Mouse (Mus musculus) liver, embryonic 16.5 days (tissue): Measurements from ENCODE around the gene Lrwd1. TPM values are rescaled to one million over a fixed set of nuclear protein-coding genes. Genes with fewer than 3 reads are reported as not detected.

ENCODE experiments used
- ATAC-seq: fragments of 200-750 bp; cut with Nextera tagmentation; 2 replicates; pipeline ENCODE4 v1.8.0; 2017; ENCODE audit warnings: low read depth, mild to moderate bottlenecking, moderate number of reproducible peaks, moderate library complexity
- H3K27ac ChIP-seq: fragments of 300-500 bp; sonication (generic); 2 replicates; pipeline ENCODE4 v1.5.1; 2014; ENCODE audit warnings: mild to moderate bottlenecking, low read length
- H3K27me3 ChIP-seq: fragments of 300-500 bp; sonication (generic); 2 replicates; pipeline ENCODE4 v1.6.1; 2014; ENCODE audit warnings: low read depth, low read length, mixed read lengths; ENCODE audit not compliant: control insufficient read depth, insufficient read depth
- H3K36me3 ChIP-seq: fragments of 300-500 bp; sonication (generic); 2 replicates; pipeline ENCODE4 v1.6.1; 2014; ENCODE audit warnings: mild to moderate bottlenecking; ENCODE audit not compliant: control insufficient read depth, insufficient read depth
- H3K4me1 ChIP-seq: fragments of 300-500 bp; sonication (generic); 2 replicates; pipeline ENCODE4 v1.6.1; 2014; ENCODE audit warnings: low read depth, low read length, mixed read lengths; ENCODE audit not compliant: control insufficient read depth
- H3K4me2 ChIP-seq: fragments of 300-500 bp; sonication (generic); 2 replicates; pipeline ENCODE4 v1.6.1; 2014; ENCODE audit warnings: low read depth, low read length, mixed read lengths
- H3K4me3 ChIP-seq: fragments of 300-500 bp; sonication (generic); 2 replicates; pipeline ENCODE4 v1.5.1; 2014; ENCODE audit warnings: low read depth, mild to moderate bottlenecking, low read length
- H3K9ac ChIP-seq: fragments of 300-500 bp; sonication (generic); 2 replicates; pipeline ENCODE4 v1.6.1; 2014; ENCODE audit warnings: low read depth, low read length
- H3K9me3 ChIP-seq: fragments of 300-500 bp; sonication (generic); replicated peaks from 2 replicates; pipeline ENCODE4 v1.6.1; 2016; ENCODE audit warnings: low read length; ENCODE audit not compliant: control insufficient read depth
- WGBS: fragments of 180-500 bp; shearing (Covaris S2); extraction: QIAGEN DNeasy Blood & Tissue Kit; methylation state at CpG from one replicate; pipeline ENCODE4 v1.1.7; 2014; ENCODE audit not compliant: insufficient replicate concordance; 5-methylcytosine and 5-hydroxymethylcytosine counted together
- polyA plus RNA-seq: library from polyadenylated mRNA; unstranded; fragments of >200 nt; fragmentation: Nextera tagmentation; extraction: Ambion mirVana; gene quantifications from 2 replicates; pipeline ENCODE4 v1.2.1, GENCODE M21; 2015

Lrwd1 gene
- polyA plus RNA-seq, 1 experiment from 2014 or later, result 30.5 TPM

DNA sequence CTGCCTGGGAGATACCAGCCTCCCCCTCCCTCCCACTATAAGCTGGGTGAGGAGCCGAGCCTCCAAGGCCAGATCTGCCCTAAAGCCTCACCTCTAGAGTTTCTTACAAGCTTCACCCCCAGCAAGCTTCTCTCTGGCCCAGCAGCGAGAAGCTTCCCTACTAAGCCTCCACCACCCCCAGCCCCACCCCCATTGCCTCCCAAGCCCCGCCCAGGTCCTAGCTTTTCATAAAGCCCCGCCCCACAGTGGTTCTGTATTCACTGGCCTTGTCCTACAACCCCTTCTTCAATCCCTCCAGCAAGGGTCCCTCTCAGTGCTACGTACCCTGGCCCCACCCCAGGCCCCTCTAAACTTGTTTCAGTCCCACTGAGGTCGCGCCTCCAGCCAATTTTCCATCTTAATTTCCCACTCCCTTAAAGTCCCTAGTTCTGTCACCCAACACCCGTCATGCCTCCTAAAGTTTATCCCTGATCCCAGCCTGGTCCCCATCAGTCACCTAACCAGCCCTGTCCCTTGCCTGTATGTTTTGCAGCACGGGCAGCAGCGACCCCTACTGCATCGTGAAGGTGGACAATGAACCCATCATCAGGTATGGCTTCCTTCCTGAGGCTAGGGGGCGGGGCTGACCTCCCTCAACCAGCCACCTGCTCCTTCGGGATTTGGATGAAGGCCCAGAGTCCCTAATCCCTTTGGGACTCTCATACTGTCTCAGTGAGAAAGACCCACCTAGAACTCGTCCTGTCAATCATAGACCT lies 46.9 kb downstream of the Lrwd1 start:
- no peak for ATAC-seq
- Histone ChIP-seq H3K36me3 (no peaks in the 10 kb centered on the region), H3K27me3 (peaks cover 19% of the 10 kb centered on the region), H3K9me3 (no peaks in the 10 kb centered on the region), H3K4me3 (no peak overlapping the region), H3K27ac (no peak overlapping the region), H3K4me2 (no peak overlapping the region), H3K4me1 (peaks cover 11% of the 10 kb centered on the region), H3K9ac (no peak overlapping the region)
- WGBS, result 20% methylated on average over 14 of the region's 14 CpGs

GRCm38 (mm10) chr5:136086290-136086689 lies 49.6 kb downstream of the Lrwd1 start:
- H3K27ac ChIP-seq, result no peak overlapping the region
- WGBS, result 72% methylated on average over 8 of the region's 8 CpGs

GRCm38 (mm10) chr5:136084891-136085651 lies 50.8 kb downstream of the Lrwd1 start:
- peak overlapping the region; percentile 90; the same call in 1 of the 2 replicates for H3K4me2 ChIP-seq
- peaks cover 16% of the 10 kb centered on the region for H3K4me1 ChIP-seq
- H3K36me3 ChIP-seq, result no peaks in the 10 kb centered on the region
- H3K4me3 ChIP-seq, result peak overlapping the region; percentile 62; the same call in 1 of the 2 replicates
- 26% methylated on average over 21 of the region's 21 CpGs for WGBS
- H3K9me3 ChIP-seq, result no peaks in the 10 kb centered on the region
- no peak overlapping the region for H3K27ac ChIP-seq
- no peak overlapping the region for H3K9ac ChIP-seq
- no peak for ATAC-seq
- H3K27me3 ChIP-seq, result peaks cover 21% of the 10 kb centered on the region

More at GRCm38 (mm10) chr5:136086290-136086689, 49.6 kb downstream of the Lrwd1 start:
- Histone ChIP-seq H3K4me3 (no peak overlapping the region), H3K4me2 (no peak overlapping the region), H3K27me3 (peaks cover 21% of the 10 kb centered on the region), H3K4me1 (peaks cover 16% of the 10 kb centered on the region), H3K9me3 (no peaks in the 10 kb centered on the region), H3K36me3 (no peaks in the 10 kb centered on the region), H3K9ac (no peak overlapping the region)
- ATAC-seq, result no peak

GRCm38 (mm10) chr5:136084144-136084881 lies 51.6 kb downstream of the Lrwd1 start:
- H3K4me3 ChIP-seq, result peak overlapping the region; percentile 62
- H3K36me3 ChIP-seq, result no peaks in the 10 kb centered on the region
- H3K4me1 ChIP-seq, result peaks cover 16% of the 10 kb centered on the region
- 4% methylated on average over 23 of the region's 23 CpGs for WGBS
- no peak overlapping the region for H3K27ac ChIP-seq
- peak overlapping the region; percentile 55 for H3K9ac ChIP-seq
- no peak for ATAC-seq
- peak overlapping the region; percentile 90 for H3K4me2 ChIP-seq
- no peaks in the 10 kb centered on the region for H3K9me3 ChIP-seq
- H3K27me3 ChIP-seq, result peaks cover 21% of the 10 kb centered on the region

DNA sequence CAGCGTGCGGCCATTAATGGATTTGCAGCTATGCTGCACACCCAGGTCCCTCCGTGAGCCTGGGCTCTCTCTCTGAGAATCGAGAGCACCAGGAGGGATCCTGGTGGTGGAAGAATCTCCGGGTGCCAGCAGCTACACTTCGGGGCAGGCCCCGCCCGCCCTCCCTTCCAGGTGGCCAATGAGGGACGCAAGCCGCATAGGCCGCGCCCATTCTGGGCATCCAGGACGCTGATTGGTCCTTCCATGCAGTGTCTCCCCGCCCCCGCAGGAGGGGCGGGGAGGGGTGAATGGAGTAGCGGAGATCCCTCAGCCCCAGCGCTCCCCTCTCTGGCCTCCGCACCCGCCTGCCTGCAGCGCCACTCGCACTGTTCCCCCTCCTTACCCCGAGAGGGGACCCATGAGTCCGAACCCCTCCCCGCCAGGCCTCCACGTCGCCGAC lies 52.2 kb downstream of the Lrwd1 start, which contains the start of gene Rasa4:
Gene Rasa4 (plus strand): TSS at position 248 of the 439 bp plus-strand sequence.
- peak within 1 kb of the TSS; percentile 90 for H3K4me2 ChIP-seq
- no peaks in the 10 kb centered on the region for H3K9me3 ChIP-seq
- H3K9ac ChIP-seq, result peak within 1 kb of the TSS; percentile 55
- H3K27me3 ChIP-seq, result peaks cover 21% of the 10 kb centered on the region
- ATAC-seq, result peak; percentile 99
- WGBS, result under 1% methylated on average over 28 of the region's 28 CpGs
- H3K27ac ChIP-seq, result no peak within 1 kb of the TSS
- H3K4me1 ChIP-seq, result peaks cover 13% of the 10 kb centered on the region
- no peaks in the 10 kb centered on the region for H3K36me3 ChIP-seq
- peak within 1 kb of the TSS; percentile 62 for H3K4me3 ChIP-seq

- Histone ChIP-seq H3K4me3 (no peak overlapping the region), H3K9ac (no peak overlapping the region), H3K4me1 (peaks cover 13% of the 10 kb centered on the region), H3K9me3 (no peaks in the 10 kb centered on the region), H3K27ac (no peak overlapping the region), H3K36me3 (no peaks in the 10 kb centered on the region), H3K27me3 (peaks cover 21% of the 10 kb centered on the region), H3K4me2 (no peak overlapping the region)
- no peak for ATAC-seq
- WGBS, result 69% methylated on average over 4 of the region's 4 CpGs
Observed at GRCm38 (mm10) chr5:136082345-136082744, 53.5 kb downstream of the Lrwd1 start.

GRCm38 (mm10) chr5:136078136-136078535 lies 57.7 kb downstream of the Lrwd1 start:
- H3K9ac ChIP-seq, result no peak overlapping the region
- no peak overlapping the region for H3K4me3 ChIP-seq
- no peaks in the 10 kb centered on the region for H3K36me3 ChIP-seq
- H3K27me3 ChIP-seq, result no peaks in the 10 kb centered on the region
- H3K4me1 ChIP-seq, result no peaks in the 10 kb centered on the region
- WGBS, result 63% methylated on average over 5 of the region's 5 CpGs
- ATAC-seq, result no peak
- no peak overlapping the region for H3K4me2 ChIP-seq
- no peak overlapping the region for H3K27ac ChIP-seq
- no peaks in the 10 kb centered on the region for H3K9me3 ChIP-seq

- H3K4me2 ChIP-seq, result no peak overlapping the region
- H3K4me1 ChIP-seq, result no peaks in the 10 kb centered on the region
- H3K9me3 ChIP-seq, result no peaks in the 10 kb centered on the region
- WGBS, result 48% methylated on average over 9 of the region's 9 CpGs
- no peaks in the 10 kb centered on the region for H3K36me3 ChIP-seq
- no peak for ATAC-seq
- H3K9ac ChIP-seq, result no peak overlapping the region
- no peak overlapping the region for H3K4me3 ChIP-seq
- H3K27me3 ChIP-seq, result no peaks in the 10 kb centered on the region
- no peak overlapping the region for H3K27ac ChIP-seq
Observed at GRCm38 (mm10) chr5:136077001-136077550, 58.8 kb downstream of the Lrwd1 start.
